Mouse (Mus musculus) hindbrain, embryonic 16.5 days (tissue): ENCODE data around the gene Hnf1b. TPM values are rescaled to one million over a fixed set of nuclear protein-coding genes. Genes with fewer than 3 reads are reported as not detected.

ENCODE experiments used
- ATAC-seq: fragments of 200-750 bp; cut with Nextera tagmentation; 2 replicates; pipeline ENCODE4 v1.8.0; 2017; ENCODE audit warnings: moderate TSS enrichment, moderate library complexity
- H3K27ac ChIP-seq: fragments of 300-500 bp; sonication (generic); 2 replicates; pipeline ENCODE4 v1.5.1; 2014; ENCODE audit warnings: low read depth, mild to moderate bottlenecking, control low read depth, low read length, moderate library complexity
- H3K27me3 ChIP-seq: fragments of 300-500 bp; sonication (generic); replicated peaks from 2 replicates; pipeline ENCODE4 v1.6.1; 2014; ENCODE audit warnings: low read length; ENCODE audit not compliant: control insufficient read depth, insufficient read depth
- H3K36me3 ChIP-seq: fragments of 300-500 bp; sonication (generic); 2 replicates; pipeline ENCODE4 v1.6.1; 2014; ENCODE audit warnings: mild to moderate bottlenecking, low read length, moderate library complexity, mixed read lengths; ENCODE audit not compliant: control insufficient read depth, insufficient read depth
- H3K4me1 ChIP-seq: fragments of 300-500 bp; sonication (generic); 2 replicates; pipeline ENCODE4 v1.6.1; 2014; ENCODE audit warnings: low read depth, low read length; ENCODE audit not compliant: control insufficient read depth, insufficient read depth
- H3K4me2 ChIP-seq: fragments of 300-500 bp; sonication (generic); 2 replicates; pipeline ENCODE4 v1.6.1; 2014; ENCODE audit warnings: mild to moderate bottlenecking, low read length, control low read depth, moderate library complexity
- H3K4me3 ChIP-seq: fragments of 300-500 bp; sonication (generic); 2 replicates; pipeline ENCODE4 v1.5.1; 2014; ENCODE audit warnings: mild to moderate bottlenecking, low read length, control low read depth, moderate library complexity
- H3K9ac ChIP-seq: fragments of 300-500 bp; sonication (generic); 2 replicates; pipeline ENCODE4 v1.6.1; 2014; ENCODE audit warnings: low read depth, mild to moderate bottlenecking, control low read depth, low read length, moderate library complexity
- H3K9me3 ChIP-seq: fragments of 300-500 bp; sonication (generic); 2 replicates; pipeline ENCODE4 v1.6.1; 2014; ENCODE audit warnings: mild to moderate bottlenecking, low read length, moderate library complexity; ENCODE audit not compliant: control insufficient read depth
- WGBS: fragments of 180-500 bp; shearing (Covaris S2); extraction: QIAGEN DNeasy Blood & Tissue Kit; methylation state at CpG from one replicate; pipeline ENCODE4 v1.1.7; 2014; 5-methylcytosine and 5-hydroxymethylcytosine counted together
- polyA plus RNA-seq: library from polyadenylated mRNA; unstranded; fragments of >200 nt; fragmentation: Nextera tagmentation; extraction: Ambion mirVana; gene quantifications from 2 replicates; pipeline ENCODE4 v1.2.1, GENCODE M21; 2015

The Hnf1b gene
- polyA plus RNA-seq, 1 experiment from 2014 or later: 0.33 TPM

DNA sequence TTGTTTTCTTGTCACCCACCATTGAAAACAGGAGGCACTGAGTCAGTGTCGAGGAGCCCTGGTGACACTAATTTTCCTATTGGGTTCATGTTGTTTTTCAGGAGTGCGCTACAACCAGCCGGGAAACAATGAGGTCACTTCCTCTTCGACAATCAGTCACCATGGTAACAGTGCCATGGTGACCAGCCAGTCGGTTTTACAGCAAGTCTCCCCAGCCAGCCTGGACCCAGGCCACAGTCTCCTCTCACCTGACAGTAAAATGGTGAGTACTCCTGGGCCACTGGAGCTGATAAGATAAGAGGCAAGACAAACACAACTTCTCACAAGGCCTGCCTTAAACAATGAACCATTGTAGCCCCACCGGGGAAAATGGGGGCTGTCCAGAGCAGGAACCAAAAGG lies 32.7 kb downstream of the Hnf1b start:
- Histone ChIP-seq H3K4me2 (no peak overlapping the region), H3K4me1 (no peaks in the 10 kb centered on the region), H3K27me3 (no peaks in the 10 kb centered on the region), H3K27ac (no peak overlapping the region), H3K36me3 (no peaks in the 10 kb centered on the region), H3K9me3 (no peaks in the 10 kb centered on the region), H3K4me3 (no peak overlapping the region), H3K9ac (no peak overlapping the region)
- 40% methylated on average over 6 of the region's 6 CpGs for WGBS
- no peak for ATAC-seq

DNA sequence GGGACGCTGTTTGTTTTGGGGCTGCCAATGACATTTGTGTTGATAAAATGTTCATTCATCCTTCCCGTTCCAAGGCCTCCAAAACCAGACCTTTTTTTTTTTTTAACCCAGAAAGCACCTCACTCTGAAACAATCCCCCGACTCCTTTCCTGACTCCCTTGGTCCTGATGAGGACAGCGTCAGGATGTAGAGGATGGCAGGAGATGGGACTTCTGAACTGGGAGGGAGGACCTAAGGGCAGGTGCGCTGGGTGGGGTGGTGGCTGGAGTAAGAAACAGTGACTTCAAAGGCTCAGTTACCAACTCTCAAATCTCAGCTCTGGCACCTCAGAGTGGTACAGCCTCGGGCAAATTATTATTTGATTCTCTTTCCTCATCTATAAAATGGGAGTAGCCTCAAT lies 33.2 kb downstream of the Hnf1b start:
- WGBS: 82% methylated on average over 6 of the region's 6 CpGs
- H3K9ac ChIP-seq: no peak overlapping the region
- no peaks in the 10 kb centered on the region for H3K36me3 ChIP-seq
- no peak overlapping the region for H3K4me3 ChIP-seq
- no peak for ATAC-seq
- H3K4me2 ChIP-seq: no peak overlapping the region
- no peak overlapping the region for H3K27ac ChIP-seq
- no peaks in the 10 kb centered on the region for H3K27me3 ChIP-seq
- H3K9me3 ChIP-seq: no peaks in the 10 kb centered on the region
- H3K4me1 ChIP-seq: no peaks in the 10 kb centered on the region

DNA sequence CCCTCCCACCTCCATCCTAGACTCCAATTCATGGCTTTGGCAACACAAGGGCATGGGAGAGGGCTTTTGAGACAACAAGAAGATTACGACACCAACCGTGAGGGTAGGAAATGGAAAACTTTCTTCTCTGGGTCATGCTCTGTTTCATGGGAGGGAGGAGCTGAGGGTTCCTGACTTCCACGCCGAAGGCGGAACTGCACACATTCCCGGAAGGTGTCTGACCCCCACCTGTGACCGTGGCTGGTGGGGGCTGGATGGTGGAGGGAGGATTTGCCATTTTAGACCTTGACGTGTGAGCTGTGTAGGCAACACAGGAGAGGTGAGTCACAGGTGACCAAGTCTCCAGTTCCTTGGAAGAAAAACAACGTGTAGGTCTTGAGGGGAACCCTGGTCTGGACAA lies 33.9 kb downstream of the Hnf1b start:
- H3K27ac ChIP-seq: no peak overlapping the region
- no peak overlapping the region for H3K4me3 ChIP-seq
- H3K4me1 ChIP-seq: no peaks in the 10 kb centered on the region
- ATAC-seq: no peak
- no peak overlapping the region for H3K9ac ChIP-seq
- no peaks in the 10 kb centered on the region for H3K36me3 ChIP-seq
- no peak overlapping the region for H3K4me2 ChIP-seq
- WGBS: 90% methylated on average over 9 of the region's 9 CpGs
- H3K9me3 ChIP-seq: no peaks in the 10 kb centered on the region
- no peaks in the 10 kb centered on the region for H3K27me3 ChIP-seq

DNA sequence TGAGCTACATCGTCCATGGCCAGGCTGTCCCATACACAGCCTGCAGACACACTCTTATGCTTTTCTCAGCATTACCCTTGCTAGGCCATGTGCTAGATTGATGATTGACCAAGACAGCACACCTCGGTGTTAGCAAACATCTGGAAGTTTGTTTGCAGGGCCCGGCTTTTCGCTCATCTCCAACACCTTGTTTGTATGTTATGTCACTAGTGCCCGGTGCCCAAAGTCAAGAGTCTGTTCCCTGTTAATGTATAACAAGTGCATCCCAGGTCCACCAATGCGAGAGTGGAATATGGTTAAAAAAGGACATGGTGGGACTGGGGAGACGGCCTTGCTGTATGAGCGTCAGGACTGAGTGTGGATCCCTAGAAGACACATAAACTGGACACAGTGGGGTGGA lies 35.3 kb downstream of the Hnf1b start:
- no peaks in the 10 kb centered on the region for H3K27me3 ChIP-seq
- ATAC-seq: no peak
- H3K36me3 ChIP-seq: no peaks in the 10 kb centered on the region
- no peak overlapping the region for H3K9ac ChIP-seq
- H3K27ac ChIP-seq: no peak overlapping the region
- H3K4me2 ChIP-seq: no peak overlapping the region
- H3K4me1 ChIP-seq: no peaks in the 10 kb centered on the region
- H3K4me3 ChIP-seq: no peak overlapping the region
- no peaks in the 10 kb centered on the region for H3K9me3 ChIP-seq
- 93% methylated on average over 8 of the region's 8 CpGs for WGBS

DNA sequence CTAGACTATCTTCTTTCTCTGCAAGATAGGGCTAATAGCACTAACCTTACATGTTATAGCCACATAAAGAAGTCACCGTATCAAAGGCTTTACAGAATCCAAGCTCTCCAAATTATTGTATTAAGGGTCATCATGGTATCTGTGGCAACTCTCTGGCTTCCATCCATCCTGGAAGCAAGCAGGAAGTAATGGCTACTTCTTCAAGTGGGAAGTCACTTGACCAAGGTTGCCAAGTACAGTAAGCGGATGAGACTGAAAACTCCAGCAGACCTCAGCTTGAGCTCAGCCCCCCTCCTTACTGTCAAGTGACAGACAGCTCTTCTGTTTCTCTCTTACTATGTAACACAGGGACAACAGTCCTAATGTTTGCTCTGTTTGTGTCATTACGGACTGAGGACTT lies 36.9 kb downstream of the Hnf1b start:
- 85% methylated on average over 3 of the region's 3 CpGs for WGBS
- Histone ChIP-seq H3K9me3 (no peaks in the 10 kb centered on the region), H3K4me1 (no peaks in the 10 kb centered on the region), H3K9ac (no peak overlapping the region), H3K27me3 (no peaks in the 10 kb centered on the region), H3K27ac (no peak overlapping the region), H3K4me3 (no peak overlapping the region), H3K36me3 (no peaks in the 10 kb centered on the region), H3K4me2 (no peak overlapping the region)
- no peak for ATAC-seq

DNA sequence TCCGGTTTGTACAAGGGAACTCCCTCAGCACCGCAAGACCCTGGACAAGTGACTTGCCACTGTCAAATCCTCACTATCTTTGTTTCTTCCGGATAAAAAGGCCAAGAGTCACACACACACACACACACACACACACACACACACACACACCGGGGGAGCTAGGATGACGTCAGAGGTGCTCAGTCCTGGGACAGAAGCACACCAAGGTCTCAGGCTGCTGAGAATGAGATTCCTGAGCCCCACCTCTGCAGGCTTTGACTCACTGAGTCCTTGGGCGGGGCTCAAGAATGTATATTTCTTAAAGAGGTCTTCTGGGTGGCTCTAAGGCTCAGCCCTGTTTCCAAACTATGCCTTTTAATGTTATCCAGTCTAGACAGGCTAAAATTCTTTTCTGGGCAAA lies 41.5 kb downstream of the Hnf1b start:
- Histone ChIP-seq H3K4me2 (no peak overlapping the region), H3K27ac (no peak overlapping the region), H3K9me3 (no peaks in the 10 kb centered on the region), H3K36me3 (no peaks in the 10 kb centered on the region), H3K27me3 (no peaks in the 10 kb centered on the region), H3K9ac (no peak overlapping the region), H3K4me1 (no peaks in the 10 kb centered on the region), H3K4me3 (no peak overlapping the region)
- ATAC-seq: no peak
- 65% methylated on average over 6 of the region's 6 CpGs for WGBS

DNA sequence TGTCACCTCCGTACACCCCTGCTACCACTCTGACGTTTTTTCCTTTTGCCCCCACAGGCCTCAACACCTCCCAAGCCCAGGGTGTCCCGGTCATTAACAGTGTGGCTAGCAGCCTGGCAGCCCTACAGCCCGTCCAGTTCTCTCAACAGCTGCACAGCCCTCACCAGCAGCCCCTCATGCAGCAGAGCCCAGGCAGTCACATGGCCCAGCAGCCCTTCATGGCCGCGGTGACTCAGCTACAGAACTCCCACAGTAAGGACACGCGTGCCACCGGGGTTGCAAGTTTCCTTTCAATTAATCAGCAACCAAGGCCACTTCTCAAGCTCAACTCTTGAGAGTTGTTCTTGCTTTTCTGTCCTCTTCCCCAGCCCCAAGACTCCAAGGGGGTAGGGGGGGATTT lies 43.5 kb downstream of the Hnf1b start:
- Histone ChIP-seq H3K4me2 (no peak overlapping the region), H3K9ac (no peak overlapping the region), H3K9me3 (no peaks in the 10 kb centered on the region), H3K36me3 (no peaks in the 10 kb centered on the region), H3K27ac (no peak overlapping the region), H3K4me1 (no peaks in the 10 kb centered on the region), H3K27me3 (no peaks in the 10 kb centered on the region), H3K4me3 (no peak overlapping the region)
- WGBS: 85% methylated on average over 9 of the region's 9 CpGs
- no peak for ATAC-seq

DNA sequence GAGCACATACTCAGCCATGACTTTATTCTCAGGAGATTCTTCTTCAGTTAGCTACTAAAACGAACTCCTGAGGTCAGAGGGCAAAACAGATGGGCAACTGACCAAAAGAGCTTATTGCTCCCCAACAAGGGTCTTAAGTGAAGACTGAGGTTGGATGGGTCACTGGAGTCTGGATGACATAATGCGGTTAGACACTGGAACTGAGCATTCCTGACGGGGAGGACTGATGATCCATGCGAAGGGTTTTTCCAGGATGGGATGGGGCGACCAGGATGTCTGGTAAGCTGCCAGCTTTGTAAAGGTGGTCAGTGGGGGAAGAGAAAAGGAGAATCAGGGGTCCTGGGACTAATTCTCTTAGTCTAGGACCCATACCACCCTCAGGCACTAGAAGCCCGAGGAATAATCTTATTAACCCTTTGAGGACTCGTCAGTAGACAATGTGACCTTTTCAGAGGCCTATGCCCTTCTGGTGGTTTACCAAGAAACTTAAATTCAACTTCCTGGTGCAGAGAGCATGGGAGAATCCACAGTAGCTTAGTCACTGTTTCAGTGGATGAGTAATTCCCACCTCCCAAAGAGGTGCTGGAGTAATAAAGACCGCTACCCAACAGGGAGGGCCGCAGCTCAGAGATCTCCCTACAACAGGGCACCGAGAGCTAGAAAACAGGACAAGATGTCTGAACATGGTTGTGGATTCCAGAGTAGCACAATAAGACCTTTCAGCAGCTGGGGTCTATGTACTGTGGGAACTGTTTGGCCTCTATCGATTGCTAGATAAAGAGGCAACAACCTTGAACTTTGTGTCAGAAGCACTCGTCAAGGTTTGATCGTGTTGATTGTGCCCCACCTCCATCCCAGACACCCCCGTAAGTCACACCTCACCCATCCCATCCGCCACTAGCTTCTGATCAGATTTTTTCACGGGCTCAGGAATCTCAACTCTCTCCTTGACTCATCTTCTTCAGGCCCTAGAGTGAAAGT lies 46.9 kb downstream of the Hnf1b start:
- ATAC-seq: no peak
- no peak overlapping the region for H3K27ac ChIP-seq
- no peaks in the 10 kb centered on the region for H3K27me3 ChIP-seq
- no peak overlapping the region for H3K9ac ChIP-seq
- H3K4me1 ChIP-seq: no peaks in the 10 kb centered on the region
- 89% methylated on average over 16 of the region's 16 CpGs for WGBS
- no peaks in the 10 kb centered on the region for H3K9me3 ChIP-seq
- no peak overlapping the region for H3K4me2 ChIP-seq
- H3K36me3 ChIP-seq: no peaks in the 10 kb centered on the region
- H3K4me3 ChIP-seq: no peak overlapping the region

DNA sequence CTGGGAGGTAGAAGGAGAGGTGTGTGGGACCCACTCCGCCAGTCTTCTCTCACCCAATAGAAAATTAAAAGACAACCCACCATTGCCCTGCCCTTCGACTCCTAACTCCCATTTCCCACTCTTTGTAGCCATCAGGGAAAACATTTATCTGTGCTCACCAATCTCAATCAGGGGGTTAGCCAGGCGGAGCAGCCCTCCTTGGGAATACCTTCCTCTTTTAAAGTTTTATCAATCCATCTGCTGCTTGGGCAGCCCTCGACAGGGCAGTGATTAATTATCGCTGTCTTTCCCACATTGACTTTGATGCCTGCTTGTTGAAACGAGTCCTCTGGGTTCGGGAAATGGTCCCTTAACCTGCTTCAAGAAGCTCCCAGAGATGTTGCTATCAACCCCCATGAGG lies 47.7 kb downstream of the Hnf1b start:
- ATAC-seq: no peak
- no peak overlapping the region for H3K4me3 ChIP-seq
- 81% methylated on average over 7 of the region's 7 CpGs for WGBS

More for the DNA sequence above, 47.7 kb downstream of the Hnf1b start:
- no peak overlapping the region for H3K9ac ChIP-seq
- no peak overlapping the region for H3K4me2 ChIP-seq
- no peaks in the 10 kb centered on the region for H3K4me1 ChIP-seq
- no peaks in the 10 kb centered on the region for H3K9me3 ChIP-seq
- H3K36me3 ChIP-seq: no peaks in the 10 kb centered on the region
- H3K27ac ChIP-seq: no peak overlapping the region
- H3K27me3 ChIP-seq: no peaks in the 10 kb centered on the region
